Mouse (Mus musculus): ENCODE results near the gene Cartpt. TPM values are rescaled to one million over a fixed set of nuclear protein-coding genes. Genes with fewer than 3 reads are reported as not detected.
A peak's percentile ranks its signal among the peaks of the same experiment; 100 is the strongest.
"Not testable (repeated sequence)": the region's sequence is repeated elsewhere in the genome, so short reads cannot be mapped to it uniquely, and the experiment has no call there.

Gene Cartpt
- polyA plus RNA-seq, 1 experiment from 2014 or later, result 2.4 TPM

GRCm38 (mm10) chr13:99864331-99864730, 36.6 kb downstream of the Cartpt start:
- H3K9ac ChIP-seq (replicated peaks; ENCODE audit: low read depth, low read length), result no peak overlapping the region
- H3K4me3 ChIP-seq (replicated peaks; ENCODE audit: low read length), result no peak overlapping the region
- 85% methylated on average over 5 of the region's 5 CpGs for WGBS
- no peak overlapping the region for H3K4me2 ChIP-seq (ENCODE audit: low read length)
- ATAC-seq, result no peak
- no peaks in the 10 kb centered on the region for H3K9me3 ChIP-seq (ENCODE audit: control insufficient read depth, low read length)
- H3K36me3 ChIP-seq (ENCODE audit: control insufficient read depth, insufficient read depth), result no peaks in the 10 kb centered on the region
- H3K27me3 ChIP-seq (replicated peaks; ENCODE audit: control insufficient read depth, insufficient read depth, low read length), result no peaks in the 10 kb centered on the region
- H3K27ac ChIP-seq (ENCODE audit: low read length), result no peak overlapping the region
- H3K4me1 ChIP-seq (replicated peaks; ENCODE audit: control insufficient read depth, insufficient read depth, low read length), result no peaks in the 10 kb centered on the region

GRCm38 (mm10) chr13:99860670-99861069, 40.2 kb downstream of the Cartpt start:
- no peaks in the 10 kb centered on the region for H3K36me3 ChIP-seq (ENCODE audit: control insufficient read depth, insufficient read depth)
- WGBS, result 91% methylated on average over 3 of the region's 3 CpGs
- H3K4me1 ChIP-seq (replicated peaks; ENCODE audit: control insufficient read depth, insufficient read depth, low read length), result no peaks in the 10 kb centered on the region
- ATAC-seq, result no peak
- no peaks in the 10 kb centered on the region for H3K27me3 ChIP-seq (replicated peaks; ENCODE audit: control insufficient read depth, insufficient read depth, low read length)
- H3K9me3 ChIP-seq (ENCODE audit: control insufficient read depth, low read length), result no peaks in the 10 kb centered on the region
- H3K4me3 ChIP-seq (replicated peaks; ENCODE audit: low read length), result no peak overlapping the region
- H3K9ac ChIP-seq (replicated peaks; ENCODE audit: low read depth, low read length), result no peak overlapping the region
- no peak overlapping the region for H3K27ac ChIP-seq (ENCODE audit: low read length)
- H3K4me2 ChIP-seq (ENCODE audit: low read length), result no peak overlapping the region

GRCm38 (mm10) chr13:99859082-99859481, 41.8 kb downstream of the Cartpt start:
- H3K4me3 ChIP-seq (replicated peaks; ENCODE audit: low read length), result no peak overlapping the region
- H3K9ac ChIP-seq (replicated peaks; ENCODE audit: low read depth, low read length), result no peak overlapping the region
- no peaks in the 10 kb centered on the region for H3K36me3 ChIP-seq (ENCODE audit: control insufficient read depth, insufficient read depth)
- H3K27ac ChIP-seq (ENCODE audit: low read length), result no peak overlapping the region
- WGBS, result 4% methylated on average over 1 of the region's 1 CpGs
- H3K4me2 ChIP-seq (ENCODE audit: low read length), result no peak overlapping the region
- no peaks in the 10 kb centered on the region for H3K4me1 ChIP-seq (replicated peaks; ENCODE audit: control insufficient read depth, insufficient read depth, low read length)
- peak; percentile 52; the same call in 1 of the 2 replicates for ATAC-seq
- no peaks in the 10 kb centered on the region for H3K9me3 ChIP-seq (ENCODE audit: control insufficient read depth, low read length)
- H3K27me3 ChIP-seq (replicated peaks; ENCODE audit: control insufficient read depth, insufficient read depth, low read length), result no peaks in the 10 kb centered on the region

- no peak overlapping the region for H3K4me2 ChIP-seq (ENCODE audit: low read length)
- no peak overlapping the region for H3K9ac ChIP-seq (replicated peaks; ENCODE audit: low read depth, low read length)
- no peak overlapping the region for H3K27ac ChIP-seq (ENCODE audit: low read length)
- no peaks in the 10 kb centered on the region for H3K36me3 ChIP-seq (ENCODE audit: control insufficient read depth, insufficient read depth)
- no peaks in the 10 kb centered on the region for H3K4me1 ChIP-seq (replicated peaks; ENCODE audit: control insufficient read depth, insufficient read depth, low read length)
- ATAC-seq, result peak; percentile 43; the same call in 1 of the 2 replicates
- H3K9me3 ChIP-seq (ENCODE audit: control insufficient read depth, low read length), result no peaks in the 10 kb centered on the region
- no peak overlapping the region for H3K4me3 ChIP-seq (replicated peaks; ENCODE audit: low read length)
- WGBS, result 25% methylated on average over 2 of the region's 2 CpGs
- H3K27me3 ChIP-seq (replicated peaks; ENCODE audit: control insufficient read depth, insufficient read depth, low read length), result no peaks in the 10 kb centered on the region
Measured at GRCm38 (mm10) chr13:99857879-99858278, 43.0 kb downstream of the Cartpt start.

GRCm38 (mm10) chr13:99857336-99857735, 43.6 kb downstream of the Cartpt start:
- ATAC-seq, result no peak
- H3K27me3 ChIP-seq (replicated peaks; ENCODE audit: control insufficient read depth, insufficient read depth, low read length), result no peaks in the 10 kb centered on the region
- no peaks in the 10 kb centered on the region for H3K36me3 ChIP-seq (ENCODE audit: control insufficient read depth, insufficient read depth)
- H3K4me3 ChIP-seq (replicated peaks; ENCODE audit: low read length), result no peak overlapping the region
- no peak overlapping the region for H3K9ac ChIP-seq (replicated peaks; ENCODE audit: low read depth, low read length)
- H3K4me2 ChIP-seq (ENCODE audit: low read length), result no peak overlapping the region
- no peak overlapping the region for H3K27ac ChIP-seq (ENCODE audit: low read length)
- H3K9me3 ChIP-seq (ENCODE audit: control insufficient read depth, low read length), result no peaks in the 10 kb centered on the region
- no peaks in the 10 kb centered on the region for H3K4me1 ChIP-seq (replicated peaks; ENCODE audit: control insufficient read depth, insufficient read depth, low read length)
- 74% methylated on average over 9 of the region's 9 CpGs for WGBS

GRCm38 (mm10) chr13:99855229-99855628, 45.7 kb downstream of the Cartpt start:
- no peak for ATAC-seq
- Histone ChIP-seq H3K36me3 (ENCODE audit: control insufficient read depth, insufficient read depth) (no peaks in the 10 kb centered on the region), H3K4me3 (replicated peaks; ENCODE audit: low read length) (no peak overlapping the region), H3K4me2 (ENCODE audit: low read length) (no peak overlapping the region), H3K9ac (replicated peaks; ENCODE audit: low read depth, low read length) (no peak overlapping the region), H3K27me3 (replicated peaks; ENCODE audit: control insufficient read depth, insufficient read depth, low read length) (no peaks in the 10 kb centered on the region), H3K27ac (ENCODE audit: low read length) (no peak overlapping the region), H3K9me3 (ENCODE audit: control insufficient read depth, low read length) (no peaks in the 10 kb centered on the region), H3K4me1 (replicated peaks; ENCODE audit: control insufficient read depth, insufficient read depth, low read length) (no peaks in the 10 kb centered on the region)
- 90% methylated on average over 5 of the region's 5 CpGs for WGBS

- Histone ChIP-seq H3K9ac (replicated peaks; ENCODE audit: low read depth, low read length) (no peak overlapping the region), H3K36me3 (ENCODE audit: control insufficient read depth, insufficient read depth) (no peaks in the 10 kb centered on the region), H3K27ac (ENCODE audit: low read length) (no peak overlapping the region), H3K4me3 (replicated peaks; ENCODE audit: low read length) (no peak overlapping the region), H3K4me2 (ENCODE audit: low read length) (no peak overlapping the region), H3K27me3 (replicated peaks; ENCODE audit: control insufficient read depth, insufficient read depth, low read length) (no peaks in the 10 kb centered on the region), H3K9me3 (ENCODE audit: control insufficient read depth, low read length) (no peaks in the 10 kb centered on the region), H3K4me1 (replicated peaks; ENCODE audit: control insufficient read depth, insufficient read depth, low read length) (no peaks in the 10 kb centered on the region)
- WGBS, result 92% methylated on average over 2 of the region's 2 CpGs
- no peak for ATAC-seq
Measured at GRCm38 (mm10) chr13:99853131-99853530, 47.8 kb downstream of the Cartpt start.

- H3K36me3 ChIP-seq (ENCODE audit: control insufficient read depth, insufficient read depth); H3K4me2 ChIP-seq (ENCODE audit: low read length); H3K27ac ChIP-seq (ENCODE audit: low read length); H3K4me3 ChIP-seq (replicated peaks; ENCODE audit: low read length); ATAC-seq; H3K27me3 ChIP-seq (replicated peaks; ENCODE audit: control insufficient read depth, insufficient read depth, low read length); H3K9ac ChIP-seq (replicated peaks; ENCODE audit: low read depth, low read length); H3K4me1 ChIP-seq (replicated peaks; ENCODE audit: control insufficient read depth, insufficient read depth, low read length); H3K9me3 ChIP-seq (ENCODE audit: control insufficient read depth, low read length): not testable (repeated sequence)
- WGBS, result 78% methylated on average over 3 of the region's 3 CpGs
Measured at GRCm38 (mm10) chr13:99852416-99852815, 48.5 kb downstream of the Cartpt start.

GRCm38 (mm10) chr13:99851026-99851425, 49.9 kb downstream of the Cartpt start:
- H3K4me1 ChIP-seq (replicated peaks; ENCODE audit: control insufficient read depth, insufficient read depth, low read length), result no peaks in the 10 kb centered on the region
- H3K4me2 ChIP-seq (ENCODE audit: low read length), result no peak overlapping the region
- no peak for ATAC-seq
- no peak overlapping the region for H3K9ac ChIP-seq (replicated peaks; ENCODE audit: low read depth, low read length)
- H3K9me3 ChIP-seq (ENCODE audit: control insufficient read depth, low read length), result no peaks in the 10 kb centered on the region
- H3K4me3 ChIP-seq (replicated peaks; ENCODE audit: low read length), result no peak overlapping the region
- no peaks in the 10 kb centered on the region for H3K36me3 ChIP-seq (ENCODE audit: control insufficient read depth, insufficient read depth)
- WGBS, result 52% methylated on average over 4 of the region's 4 CpGs
- H3K27me3 ChIP-seq (replicated peaks; ENCODE audit: control insufficient read depth, insufficient read depth, low read length), result no peaks in the 10 kb centered on the region
- H3K27ac ChIP-seq (ENCODE audit: low read length), result no peak overlapping the region

GRCm38 (mm10) chr13:99849597-99849996, 51.3 kb downstream of the Cartpt start:
- no peak overlapping the region for H3K9ac ChIP-seq (replicated peaks; ENCODE audit: low read depth, low read length)
- no peak overlapping the region for H3K27ac ChIP-seq (ENCODE audit: low read length)
- peak; percentile 78 for ATAC-seq
- no peaks in the 10 kb centered on the region for H3K9me3 ChIP-seq (ENCODE audit: control insufficient read depth, low read length)
- no peak overlapping the region for H3K4me3 ChIP-seq (replicated peaks; ENCODE audit: low read length)
- no peak overlapping the region for H3K4me2 ChIP-seq (ENCODE audit: low read length)
- 30% methylated on average over 15 of the region's 15 CpGs for WGBS
- no peaks in the 10 kb centered on the region for H3K27me3 ChIP-seq (replicated peaks; ENCODE audit: control insufficient read depth, insufficient read depth, low read length)
- H3K4me1 ChIP-seq (replicated peaks; ENCODE audit: control insufficient read depth, insufficient read depth, low read length), result no peaks in the 10 kb centered on the region
- H3K36me3 ChIP-seq (ENCODE audit: control insufficient read depth, insufficient read depth), result no peaks in the 10 kb centered on the region
